Mouse (Mus musculus): ENCODE results near the gene Sardh.

The Sardh gene

DNA sequence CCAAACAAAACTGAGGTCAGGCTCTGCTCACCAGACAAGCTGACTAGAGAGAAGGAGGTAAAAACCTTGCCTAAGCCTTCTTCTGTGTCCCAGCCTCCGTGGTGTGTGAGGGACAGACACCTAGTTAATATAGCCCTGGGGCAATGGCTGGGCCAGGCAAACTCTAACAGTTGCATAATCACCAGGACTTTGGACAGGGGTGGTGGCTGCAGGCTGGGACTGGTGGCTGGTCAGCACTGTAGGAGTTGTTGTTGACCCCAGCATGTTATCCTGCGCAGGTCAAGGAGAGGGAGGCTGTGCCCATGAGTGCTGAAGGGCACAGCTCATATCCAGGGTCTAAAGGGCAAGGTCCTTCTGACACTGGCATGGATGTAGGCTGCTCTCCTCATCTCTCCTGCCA, at the start of gene Sardh:
TSS of gene Sardh (minus strand) at position 127 of the 400 bp plus-strand sequence.
- no peak for DNase-seq

DNA sequence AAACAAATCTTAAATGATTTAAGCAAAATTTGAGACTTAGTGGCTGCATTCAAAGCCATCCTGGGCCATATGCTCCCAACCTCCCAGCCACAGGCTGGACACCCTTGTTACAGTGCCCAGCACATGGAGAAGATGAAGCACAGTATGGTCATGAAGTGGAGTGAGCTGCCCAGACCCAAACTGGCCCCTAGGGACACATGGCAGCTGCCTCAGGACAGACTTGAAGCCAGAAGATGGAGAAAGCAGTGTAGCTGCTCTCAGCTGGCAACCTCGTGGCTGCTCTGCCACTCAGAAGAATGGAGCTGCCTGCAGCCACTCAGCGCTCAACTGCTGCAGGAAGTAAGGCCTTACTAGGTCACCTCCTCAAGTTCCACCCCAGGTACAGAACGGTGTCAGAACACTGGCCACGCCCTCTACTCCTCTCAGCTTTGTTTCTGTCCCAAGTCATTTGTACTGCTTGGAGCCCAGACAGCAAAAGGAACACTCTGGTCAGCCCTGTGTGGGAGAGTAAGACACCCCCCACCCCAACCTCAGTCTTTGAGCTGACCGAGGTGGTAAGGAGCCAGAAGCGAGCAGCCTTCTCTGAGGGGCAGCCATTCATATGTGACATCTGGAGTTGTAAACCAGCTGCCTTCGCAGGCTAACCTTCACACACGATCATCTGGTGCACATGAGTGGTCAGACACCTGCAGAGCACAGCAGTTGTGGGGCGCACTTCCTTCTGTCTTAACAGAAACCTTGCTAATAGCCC, 48.7 kb upstream of the Sardh start:
- DNase-seq, result peak; percentile 61

- no peak for DNase-seq
Observed at GRCm38 (mm10) chr2:27294777-27295176, 46.6 kb upstream of the Sardh start.

- peak; percentile 91 for DNase-seq
Observed at GRCm38 (mm10) chr2:27289019-27289418, 40.9 kb upstream of the Sardh start.

DNA sequence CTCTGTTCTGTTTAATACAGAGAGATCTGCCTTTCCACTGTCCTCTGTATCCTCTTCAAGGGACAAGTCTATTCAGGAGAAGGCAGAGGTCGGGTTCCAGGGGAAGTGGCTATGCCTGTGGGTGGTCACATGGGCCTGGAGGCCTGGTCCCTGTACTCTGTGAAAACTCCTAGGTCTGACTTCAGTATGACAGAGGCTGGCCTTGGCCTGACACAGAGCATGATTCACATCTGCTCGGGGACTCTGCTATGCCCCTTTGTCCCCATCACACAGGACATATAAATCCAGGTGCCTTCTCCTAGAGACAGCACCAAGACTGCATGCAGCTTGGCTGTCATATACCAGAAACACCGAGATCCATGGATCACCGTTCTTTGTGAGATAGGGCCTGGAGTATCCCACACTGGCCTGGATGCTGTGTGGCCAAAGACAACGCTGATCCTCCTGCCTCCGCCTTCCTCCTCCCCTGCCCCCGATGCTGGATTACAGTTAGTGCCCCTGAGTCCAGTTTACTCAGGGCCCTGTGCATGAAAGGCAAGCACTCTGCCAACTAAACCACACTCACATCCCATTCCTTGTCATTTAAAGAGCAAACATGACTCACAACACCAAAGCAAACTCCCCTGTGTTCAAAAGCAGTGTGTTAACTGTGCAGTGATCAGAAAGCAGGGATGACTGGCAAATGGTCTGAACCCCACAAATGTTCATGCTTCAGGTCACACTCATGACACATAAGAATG, 39.0 kb upstream of the Sardh start:
- DNase-seq, result no peak

DNA sequence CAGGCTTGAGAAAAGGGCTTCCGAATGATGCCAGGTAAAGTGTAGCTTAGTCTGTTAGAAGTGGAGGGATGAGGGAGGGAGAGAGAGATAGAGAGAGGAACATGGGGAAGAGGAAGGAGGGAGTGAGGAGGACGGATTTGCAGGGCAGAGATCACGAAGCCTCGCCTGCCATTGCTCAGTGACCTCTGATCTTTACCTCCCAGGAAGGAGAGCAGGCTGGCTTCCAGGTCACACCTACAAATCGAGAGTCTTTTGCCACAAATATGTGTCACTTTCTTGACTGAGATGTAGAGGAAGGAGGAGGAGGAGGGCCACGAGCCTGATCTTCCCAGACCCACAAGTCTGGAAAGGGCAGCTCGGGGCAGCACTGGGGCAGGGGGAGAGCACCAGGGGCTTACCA, 36.3 kb upstream of the Sardh start:
- no peak for DNase-seq

DNA sequence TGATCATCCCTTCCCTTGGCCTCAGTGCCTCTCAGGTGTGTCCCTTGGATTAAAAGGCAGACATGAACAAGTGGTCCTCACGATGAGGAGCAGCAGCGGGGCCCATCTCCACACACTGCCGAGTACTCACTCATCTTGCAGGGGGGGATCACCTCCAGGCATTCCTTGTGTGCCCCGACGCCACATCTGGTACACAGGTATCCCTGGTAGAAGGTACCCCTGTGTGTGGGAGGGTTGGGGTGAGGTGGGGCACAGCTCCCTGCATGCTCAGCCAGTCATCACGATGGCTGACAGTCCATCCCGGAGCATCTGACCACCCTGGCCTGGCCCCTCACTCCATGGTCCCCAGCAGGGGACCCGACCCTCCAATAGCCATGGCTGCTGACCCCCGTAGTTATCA, 33.6 kb upstream of the Sardh start:
- DNase-seq, result no peak

DNA sequence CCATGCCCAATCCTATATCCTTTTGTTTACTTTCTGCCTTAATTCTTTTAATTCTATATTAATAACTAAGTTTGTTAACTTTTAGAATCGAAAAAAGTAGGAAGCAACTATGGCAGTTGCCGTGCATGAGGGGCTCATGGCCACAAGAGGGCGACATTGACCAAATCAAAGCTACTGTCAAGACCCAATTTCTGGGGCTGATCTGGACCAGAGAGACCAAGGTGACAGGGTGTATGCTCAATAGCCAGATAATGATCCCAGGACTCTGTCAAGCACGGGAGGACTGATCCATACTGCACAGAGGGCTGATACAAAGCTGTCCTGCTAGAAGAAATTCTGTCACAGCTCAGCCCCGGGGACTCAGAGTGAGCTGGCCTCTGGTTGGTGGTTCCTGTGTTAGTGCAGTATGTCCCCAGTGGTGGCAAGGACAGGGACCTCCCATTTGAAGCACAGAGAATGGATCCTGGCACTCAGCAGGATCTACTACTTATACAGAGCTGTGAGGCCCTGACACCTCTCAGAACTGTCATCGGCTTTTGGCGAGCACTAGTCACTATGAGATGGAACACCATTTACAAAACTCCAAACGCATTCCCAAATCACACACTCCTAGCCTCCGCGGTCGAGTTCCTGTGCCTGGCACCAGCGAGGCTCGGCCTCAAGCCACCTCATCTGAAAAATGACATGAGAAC, 32.9 kb upstream of the Sardh start:
- peak; percentile 83 for DNase-seq

DNA sequence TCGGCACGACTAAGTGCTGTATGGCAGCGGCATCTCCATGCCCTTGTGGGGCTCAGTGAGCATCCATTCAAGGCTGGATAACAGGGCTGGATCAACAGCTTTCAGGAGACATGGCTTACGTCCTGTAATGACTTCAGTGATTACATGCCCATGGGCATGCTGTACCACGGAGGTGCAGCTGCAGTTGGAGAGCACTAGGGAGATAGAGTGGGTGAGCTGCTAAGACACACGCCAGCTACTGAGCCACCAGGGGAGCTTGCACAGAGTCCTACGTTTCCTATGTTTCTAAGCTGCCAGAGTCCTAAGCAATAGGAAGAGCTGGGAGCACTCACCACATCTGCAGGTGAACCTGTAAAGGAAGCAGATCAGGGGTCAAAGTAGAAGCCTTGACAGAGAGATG, 30.7 kb upstream of the Sardh start:
- no peak for DNase-seq

GRCm38 (mm10) chr2:27268325-27268724, 20.2 kb upstream of the Sardh start:
- DNase-seq, result no peak

DNA sequence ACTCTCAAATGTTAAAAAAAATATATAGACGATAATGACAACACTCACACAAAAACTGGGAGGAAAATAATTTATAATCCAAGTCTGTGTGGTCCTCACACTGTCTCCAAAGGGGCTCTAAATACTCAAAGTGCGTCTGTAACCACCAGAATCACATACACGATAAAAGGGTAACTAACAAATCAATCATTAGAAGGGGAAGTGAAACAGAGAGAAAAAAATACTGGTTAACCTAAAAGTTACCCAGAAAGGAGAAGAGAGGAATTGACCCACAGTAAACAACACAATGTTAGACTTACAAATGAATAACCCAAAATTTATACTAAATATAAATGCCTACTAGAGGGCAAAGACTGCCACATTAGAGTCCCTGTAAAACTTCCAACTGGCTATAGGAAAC, 17.7 kb upstream of the Sardh start:
- no peak for DNase-seq

DNA sequence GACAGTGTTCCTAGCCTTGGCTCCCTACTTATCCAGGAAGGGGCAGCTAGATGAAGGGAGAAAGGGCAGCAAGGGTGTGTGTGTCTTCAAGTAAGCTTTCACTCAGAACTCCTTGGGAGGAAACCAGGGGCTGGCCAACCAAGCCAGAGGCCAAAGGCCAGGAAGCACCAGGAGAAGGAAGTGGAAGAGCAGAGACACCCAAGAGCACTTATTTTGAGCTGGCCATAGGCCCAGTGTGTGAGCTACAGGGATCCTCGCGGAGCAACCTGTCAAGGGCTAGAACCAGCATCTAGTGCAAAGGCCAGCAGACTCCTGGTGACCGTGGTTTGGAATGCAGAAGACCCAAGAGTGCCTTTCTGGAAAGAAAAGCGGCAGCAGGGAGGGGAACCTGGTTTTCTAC, 14.8 kb upstream of the Sardh start:
- no peak for DNase-seq

GRCm38 (mm10) chr2:27251434-27251833, 3.3 kb upstream of the Sardh start:
- no peak for DNase-seq

DNA sequence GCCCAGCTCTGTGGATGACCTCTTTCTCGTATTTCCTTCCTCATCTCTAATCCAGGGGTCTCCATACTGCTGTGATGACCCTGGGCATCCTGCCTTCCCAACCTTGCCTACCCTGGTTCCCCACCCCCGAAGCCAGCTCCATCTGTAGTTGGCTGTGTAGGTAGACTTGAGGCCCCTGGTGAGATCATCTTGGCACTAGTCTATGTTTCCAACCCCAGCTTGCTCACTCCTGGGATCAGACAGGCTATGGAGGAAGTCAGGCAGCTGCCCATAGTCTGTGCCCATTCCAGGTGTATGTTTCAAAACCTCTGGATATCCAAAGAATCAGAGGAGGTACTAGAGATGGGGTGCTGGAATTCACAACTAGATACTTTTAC, 662 bp downstream of the Sardh start:
- no peak for DNase-seq

- DNase-seq, result peak; percentile 92
Observed at GRCm38 (mm10) chr2:27246712-27247486, 1.2 kb downstream of the Sardh start.

DNA sequence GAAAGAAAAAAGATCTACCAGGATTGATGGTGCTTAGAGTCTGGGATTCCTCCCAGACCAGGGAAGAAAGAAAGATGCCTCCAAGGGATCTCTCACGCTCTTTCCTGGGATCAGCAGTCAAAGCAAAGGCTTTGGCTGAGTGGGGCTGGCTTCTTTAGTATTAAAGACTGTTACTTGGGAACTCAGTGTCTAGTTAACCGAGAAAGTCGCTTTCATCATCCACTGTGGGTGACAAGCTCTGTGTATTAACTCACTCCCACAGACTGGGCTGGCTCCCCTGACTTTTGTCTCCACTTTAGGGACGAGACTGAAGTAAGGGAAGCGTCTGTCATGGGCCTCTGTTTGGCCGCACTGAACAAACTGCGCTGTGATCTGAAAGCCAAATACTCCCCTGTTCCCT, 2.2 kb downstream of the Sardh start:
- no peak for DNase-seq

- peak; percentile 74 for DNase-seq
Observed at GRCm38 (mm10) chr2:27237342-27237741, 10.8 kb downstream of the Sardh start.

GRCm38 (mm10) chr2:27235729-27236128, 12.4 kb downstream of the Sardh start:
- DNase-seq, result peak; percentile 68

- peak; percentile 47 for DNase-seq
Observed at GRCm38 (mm10) chr2:27232376-27232775, 15.8 kb downstream of the Sardh start.

GRCm38 (mm10) chr2:27229481-27230105, 18.5 kb downstream of the Sardh start:
- DNase-seq, result peak; percentile 46

- no peak for DNase-seq
Observed at GRCm38 (mm10) chr2:27228809-27229480, 19.2 kb downstream of the Sardh start.

GRCm38 (mm10) chr2:27226572-27226971, 21.6 kb downstream of the Sardh start:
- DNase-seq, result no peak

Data from lung, postnatal 36 days (tissue).